Mouse (Mus musculus): Measurements from ENCODE around the gene Enpp6. TPM values are rescaled to one million over a fixed set of nuclear protein-coding genes. Genes with fewer than 3 reads are reported as not detected.
A peak's percentile ranks its signal among the peaks of the same experiment; 100 is the strongest.

The Enpp6 gene
- polyA plus RNA-seq, 1 experiment from 2014 or later, result not detected

- no peak for DNase-seq
- H3K4me2 ChIP-seq (ENCODE audit: low read length), result no peak overlapping the region
- no peaks in the 10 kb centered on the region for H3K27me3 ChIP-seq (ENCODE audit: control insufficient read depth, insufficient read depth, low read length)
- ATAC-seq (ENCODE audit: low FRiP score, low TSS enrichment), result no peak
- no peaks in the 10 kb centered on the region for H3K36me3 ChIP-seq (ENCODE audit: control insufficient read depth, insufficient read depth, low read length)
- H3K4me3 ChIP-seq (replicated peaks; ENCODE audit: low read depth, low read length), result no peak overlapping the region
- no peak overlapping the region for H3K27ac ChIP-seq (replicated peaks; ENCODE audit: low read depth, low read length)
- H3K9me3 ChIP-seq (ENCODE audit: control insufficient read depth, low read length), result no peaks in the 10 kb centered on the region
- H3K4me1 ChIP-seq (ENCODE audit: control insufficient read depth, insufficient read depth, low read length), result no peaks in the 10 kb centered on the region
- H3K9ac ChIP-seq (replicated peaks; ENCODE audit: low read length), result no peak overlapping the region
- WGBS, result 73% methylated on average over 11 of the region's 11 CpGs
These were observed 2.0 kb upstream of the Enpp6 start for GRCm38 (mm10) chr8:46984647-46985046.

- no peaks in the 10 kb centered on the region for H3K36me3 ChIP-seq (ENCODE audit: control insufficient read depth, insufficient read depth, low read length)
- H3K27ac ChIP-seq (replicated peaks; ENCODE audit: low read depth, low read length), result no peak overlapping the region
- no peak overlapping the region for H3K4me2 ChIP-seq (ENCODE audit: low read length)
- WGBS, result 70% methylated on average over 6 of the region's 6 CpGs
- no peaks in the 10 kb centered on the region for H3K4me1 ChIP-seq (ENCODE audit: control insufficient read depth, insufficient read depth, low read length)
- no peak for ATAC-seq (ENCODE audit: low FRiP score, low TSS enrichment)
- no peaks in the 10 kb centered on the region for H3K27me3 ChIP-seq (ENCODE audit: control insufficient read depth, insufficient read depth, low read length)
- H3K9me3 ChIP-seq (ENCODE audit: control insufficient read depth, low read length), result no peaks in the 10 kb centered on the region
- H3K4me3 ChIP-seq (replicated peaks; ENCODE audit: low read depth, low read length), result no peak overlapping the region
- peak; percentile 3 for DNase-seq
- H3K9ac ChIP-seq (replicated peaks; ENCODE audit: low read length), result no peak overlapping the region
These were observed 1.7 kb downstream of the Enpp6 start for GRCm38 (mm10) chr8:46988366-46988765.

GRCm38 (mm10) chr8:46991081-46991480, 4.4 kb downstream of the Enpp6 start:
- H3K4me3 ChIP-seq (replicated peaks; ENCODE audit: low read depth, low read length), result no peak overlapping the region
- no peak for ATAC-seq (ENCODE audit: low FRiP score, low TSS enrichment)
- H3K4me1 ChIP-seq (ENCODE audit: control insufficient read depth, insufficient read depth, low read length), result no peaks in the 10 kb centered on the region
- DNase-seq, result no peak
- no peaks in the 10 kb centered on the region for H3K27me3 ChIP-seq (ENCODE audit: control insufficient read depth, insufficient read depth, low read length)
- no peaks in the 10 kb centered on the region for H3K36me3 ChIP-seq (ENCODE audit: control insufficient read depth, insufficient read depth, low read length)
- no peak overlapping the region for H3K27ac ChIP-seq (replicated peaks; ENCODE audit: low read depth, low read length)
- 87% methylated on average over 5 of the region's 5 CpGs for whole genome bisulfite sequencing
- no peak overlapping the region for H3K4me2 ChIP-seq (ENCODE audit: low read length)
- H3K9ac ChIP-seq (replicated peaks; ENCODE audit: low read length), result no peak overlapping the region
- no peaks in the 10 kb centered on the region for H3K9me3 ChIP-seq (ENCODE audit: control insufficient read depth, low read length)

GRCm38 (mm10) chr8:46992579-46992978, 5.9 kb downstream of the Enpp6 start:
- Histone ChIP-seq H3K4me1 (ENCODE audit: control insufficient read depth, insufficient read depth, low read length) (no peaks in the 10 kb centered on the region), H3K9ac (replicated peaks; ENCODE audit: low read length) (no peak overlapping the region), H3K9me3 (ENCODE audit: control insufficient read depth, low read length) (no peaks in the 10 kb centered on the region), H3K36me3 (ENCODE audit: control insufficient read depth, insufficient read depth, low read length) (no peaks in the 10 kb centered on the region), H3K4me2 (ENCODE audit: low read length) (no peak overlapping the region), H3K4me3 (replicated peaks; ENCODE audit: low read depth, low read length) (no peak overlapping the region), H3K27me3 (ENCODE audit: control insufficient read depth, insufficient read depth, low read length) (no peaks in the 10 kb centered on the region), H3K27ac (replicated peaks; ENCODE audit: low read depth, low read length) (no peak overlapping the region)
- 95% methylated on average over 9 of the region's 9 CpGs for WGBS
- ATAC-seq (ENCODE audit: low FRiP score, low TSS enrichment) (no peak), DNase-seq (no peak)

GRCm38 (mm10) chr8:46995931-46996664, 9.4 kb downstream of the Enpp6 start:
- Histone ChIP-seq H3K4me3 (replicated peaks; ENCODE audit: low read depth, low read length) (no peak overlapping the region), H3K9ac (replicated peaks; ENCODE audit: low read length) (no peak overlapping the region), H3K4me1 (ENCODE audit: control insufficient read depth, insufficient read depth, low read length) (no peaks in the 10 kb centered on the region), H3K36me3 (ENCODE audit: control insufficient read depth, insufficient read depth, low read length) (no peaks in the 10 kb centered on the region), H3K27ac (replicated peaks; ENCODE audit: low read depth, low read length) (no peak overlapping the region), H3K9me3 (ENCODE audit: control insufficient read depth, low read length) (no peaks in the 10 kb centered on the region), H3K4me2 (ENCODE audit: low read length) (no peak overlapping the region), H3K27me3 (ENCODE audit: control insufficient read depth, insufficient read depth, low read length) (no peaks in the 10 kb centered on the region)
- no peak for ATAC-seq (ENCODE audit: low FRiP score, low TSS enrichment)
- WGBS, result 75% methylated on average over 9 of the region's 9 CpGs
- DNase-seq, result no peak

- Histone ChIP-seq H3K4me3 (replicated peaks; ENCODE audit: low read depth, low read length) (no peak overlapping the region), H3K27ac (replicated peaks; ENCODE audit: low read depth, low read length) (no peak overlapping the region), H3K9me3 (ENCODE audit: control insufficient read depth, low read length) (no peaks in the 10 kb centered on the region), H3K4me2 (ENCODE audit: low read length) (no peak overlapping the region), H3K4me1 (ENCODE audit: control insufficient read depth, insufficient read depth, low read length) (no peaks in the 10 kb centered on the region), H3K27me3 (ENCODE audit: control insufficient read depth, insufficient read depth, low read length) (no peaks in the 10 kb centered on the region), H3K36me3 (ENCODE audit: control insufficient read depth, insufficient read depth, low read length) (no peaks in the 10 kb centered on the region), H3K9ac (replicated peaks; ENCODE audit: low read length) (no peak overlapping the region)
- WGBS, result 27% methylated on average over 5 of the region's 5 CpGs
- ATAC-seq (ENCODE audit: low FRiP score, low TSS enrichment) (no peak), DNase-seq (no peak)
These were observed 19.0 kb downstream of the Enpp6 start for GRCm38 (mm10) chr8:47005676-47006075.

- H3K36me3 ChIP-seq (ENCODE audit: control insufficient read depth, insufficient read depth, low read length), result no peaks in the 10 kb centered on the region
- no peak overlapping the region for H3K9ac ChIP-seq (replicated peaks; ENCODE audit: low read length)
- H3K4me2 ChIP-seq (ENCODE audit: low read length), result no peak overlapping the region
- no peak for ATAC-seq (ENCODE audit: low FRiP score, low TSS enrichment)
- H3K9me3 ChIP-seq (ENCODE audit: control insufficient read depth, low read length), result no peaks in the 10 kb centered on the region
- 83% methylated on average over 9 of the region's 9 CpGs for WGBS
- no peaks in the 10 kb centered on the region for H3K4me1 ChIP-seq (ENCODE audit: control insufficient read depth, insufficient read depth, low read length)
- DNase-seq, result no peak
- no peak overlapping the region for H3K4me3 ChIP-seq (replicated peaks; ENCODE audit: low read depth, low read length)
- no peaks in the 10 kb centered on the region for H3K27me3 ChIP-seq (ENCODE audit: control insufficient read depth, insufficient read depth, low read length)
- H3K27ac ChIP-seq (replicated peaks; ENCODE audit: low read depth, low read length), result no peak overlapping the region
These were observed 20.1 kb downstream of the Enpp6 start for GRCm38 (mm10) chr8:47006785-47007184.

- no peaks in the 10 kb centered on the region for H3K9me3 ChIP-seq (ENCODE audit: control insufficient read depth, low read length)
- no peak for DNase-seq
- no peaks in the 10 kb centered on the region for H3K36me3 ChIP-seq (ENCODE audit: control insufficient read depth, insufficient read depth, low read length)
- H3K27ac ChIP-seq (replicated peaks; ENCODE audit: low read depth, low read length), result no peak overlapping the region
- WGBS, result 91% methylated on average over 13 of the region's 13 CpGs
- no peaks in the 10 kb centered on the region for H3K4me1 ChIP-seq (ENCODE audit: control insufficient read depth, insufficient read depth, low read length)
- H3K9ac ChIP-seq (replicated peaks; ENCODE audit: low read length), result no peak overlapping the region
- no peak overlapping the region for H3K4me3 ChIP-seq (replicated peaks; ENCODE audit: low read depth, low read length)
- ATAC-seq (ENCODE audit: low FRiP score, low TSS enrichment), result no peak
- no peak overlapping the region for H3K4me2 ChIP-seq (ENCODE audit: low read length)
- H3K27me3 ChIP-seq (ENCODE audit: control insufficient read depth, insufficient read depth, low read length), result no peaks in the 10 kb centered on the region
These were observed 21.6 kb downstream of the Enpp6 start for GRCm38 (mm10) chr8:47008220-47008773.

Measured in midbrain, embryonic 14.5 days (tissue).